Mouse (Mus musculus): ENCODE results near the gene P2rx5. TPM values are rescaled to one million over a fixed set of nuclear protein-coding genes. Genes with fewer than 3 reads are reported as not detected.

The P2rx5 gene
- polyA plus RNA-seq, 1 experiment: 0.42 TPM

DNA sequence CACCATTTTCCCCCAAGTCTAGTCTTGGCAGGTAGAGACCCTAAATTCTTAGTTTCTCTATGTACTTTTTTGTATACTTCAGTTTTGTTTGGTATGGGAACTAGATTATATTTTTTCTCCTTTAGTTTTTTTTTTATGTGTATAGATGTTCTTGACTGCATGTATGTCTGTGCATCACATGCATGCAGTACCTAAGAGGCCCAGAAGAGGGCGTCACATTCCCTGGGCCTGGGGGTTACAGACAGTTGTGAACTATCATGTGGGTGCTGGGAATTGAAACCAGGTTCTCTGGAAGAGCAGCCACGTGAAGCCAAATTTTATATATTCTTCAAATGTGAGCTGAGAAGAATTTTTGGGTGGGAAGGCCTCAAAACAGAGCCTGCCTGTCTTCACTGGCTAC, 59.5 kb downstream of the P2rx5 start:
- H3K36me3 ChIP-seq (ENCODE audit: control insufficient read depth, insufficient read depth, low read length, poor library complexity, severe bottlenecking): no peaks in the 10 kb centered on the region
- H3K9me3 ChIP-seq (replicated peaks; ENCODE audit: control insufficient read depth, insufficient read depth, low read length, poor library complexity, severe bottlenecking): no peaks in the 10 kb centered on the region
- H3K4me3 ChIP-seq (ENCODE audit: low read depth, low read length): no peak overlapping the region
- no peaks in the 10 kb centered on the region for H3K27me3 ChIP-seq (ENCODE audit: control insufficient read depth, insufficient read depth, low read length, poor library complexity, severe bottlenecking)
- no peak for TF ChIP-seq POLR2A (IDR thresholded peaks at IDR 0.05; ENCODE audit: insufficient read depth, low read length)
- peak; percentile 14 for TF ChIP-seq CTCF (IDR thresholded peaks at IDR 0.05; ENCODE audit: low read depth, low read length)
- H3K9ac ChIP-seq (ENCODE audit: low read depth, poor library complexity, severe bottlenecking): no peak overlapping the region
- H3K4me1 ChIP-seq (ENCODE audit: control insufficient read depth, insufficient read depth, low read length): no peaks in the 10 kb centered on the region
- H3K27ac ChIP-seq (ENCODE audit: insufficient read depth, low read length): no peak overlapping the region

DNA sequence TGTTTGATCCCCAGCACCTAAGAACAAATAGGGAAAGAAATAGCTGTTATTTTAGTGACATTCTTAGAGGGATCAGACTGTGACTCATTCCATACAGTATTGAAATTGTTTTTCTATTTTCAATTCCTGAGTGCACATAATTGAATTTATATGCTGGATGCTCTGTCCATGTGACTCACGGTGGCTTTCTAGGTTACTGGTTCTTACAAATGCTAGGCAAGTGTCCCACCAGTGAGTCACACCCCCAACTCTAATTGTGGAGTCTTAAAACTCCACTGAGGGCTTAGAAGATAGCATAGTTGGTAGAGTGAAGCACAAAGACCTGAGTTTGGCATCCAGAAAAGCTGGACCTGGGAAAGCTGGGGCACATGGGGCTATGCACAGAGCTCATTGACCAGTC, 60.4 kb downstream of the P2rx5 start:
- H3K4me3 ChIP-seq (ENCODE audit: low read depth, low read length): no peak overlapping the region
- TF ChIP-seq POLR2A (IDR thresholded peaks at IDR 0.05; ENCODE audit: insufficient read depth, low read length) (no peak), CTCF (IDR thresholded peaks at IDR 0.05; ENCODE audit: low read depth, low read length) (no peak), EP300 (IDR thresholded peaks at IDR 0.05; ENCODE audit: insufficient read depth, low read depth, low read length) (no peak)
- H3K27me3 ChIP-seq (ENCODE audit: control insufficient read depth, insufficient read depth, low read length, poor library complexity, severe bottlenecking): no peaks in the 10 kb centered on the region
- H3K9me3 ChIP-seq (replicated peaks; ENCODE audit: control insufficient read depth, insufficient read depth, low read length, poor library complexity, severe bottlenecking): no peaks in the 10 kb centered on the region
- no peak overlapping the region for H3K9ac ChIP-seq (ENCODE audit: low read depth, poor library complexity, severe bottlenecking)
- H3K4me1 ChIP-seq (ENCODE audit: control insufficient read depth, insufficient read depth, low read length): no peaks in the 10 kb centered on the region
- H3K27ac ChIP-seq (ENCODE audit: insufficient read depth, low read length): no peak overlapping the region
- no peaks in the 10 kb centered on the region for H3K36me3 ChIP-seq (ENCODE audit: control insufficient read depth, insufficient read depth, low read length, poor library complexity, severe bottlenecking)

Other genes starting within 250 kb of the P2rx5 start
- gene Atp2a3, start 199.3 kb upstream of the P2rx5 start, polyA plus RNA-seq (2011; ENCODE audit: insufficient read depth, insufficient read length, low read depth, missing spikeins): 3.6 and 3.7 TPM in 2 replicates
- gene P2rx1, start 161.3 kb upstream of the P2rx5 start, polyA plus RNA-seq (2011; ENCODE audit: insufficient read depth, insufficient read length, low read depth, missing spikeins): not detected in 2 replicates
- 3.0 and 3.1 TPM in 2 replicates for gene Camkk1, start 141.4 kb upstream of the P2rx5 start, polyA plus RNA-seq (2011; ENCODE audit: insufficient read depth, insufficient read length, low read depth, missing spikeins)
- 17.9 TPM in 2 replicates for gene Ncbp3, start 112.6 kb upstream of the P2rx5 start, polyA plus RNA-seq (2011; ENCODE audit: insufficient read depth, insufficient read length, low read depth, missing spikeins)
- gene Itgae, start 69.8 kb upstream of the P2rx5 start, polyA plus RNA-seq (2011; ENCODE audit: insufficient read depth, insufficient read length, low read depth, missing spikeins): 0.29 and 0.78 TPM in 2 replicates
- gene Haspin, start 22.1 kb upstream of the P2rx5 start, polyA plus RNA-seq (2011; ENCODE audit: insufficient read depth, insufficient read length, low read depth, missing spikeins): 13.0 and 14.0 TPM in 2 replicates
- 51.9 TPM in 2 replicates for gene Emc6, start 16.6 kb downstream of the P2rx5 start, polyA plus RNA-seq (2011; ENCODE audit: insufficient read depth, insufficient read length, low read depth, missing spikeins)
- 36.2 and 37.1 TPM in 2 replicates for gene Tax1bp3, start 16.7 kb downstream of the P2rx5 start, polyA plus RNA-seq (2011; ENCODE audit: insufficient read depth, insufficient read length, low read depth, missing spikeins)
- gene Ctns, start 38.6 kb downstream of the P2rx5 start, polyA plus RNA-seq (2011; ENCODE audit: insufficient read depth, insufficient read length, low read depth, missing spikeins): 15.3 and 15.4 TPM in 2 replicates
- gene Shpk, start 39.0 kb downstream of the P2rx5 start, polyA plus RNA-seq (2011; ENCODE audit: insufficient read depth, insufficient read length, low read depth, missing spikeins): 0.93 and 0.94 TPM in 2 replicates
- not detected in 2 replicates for gene Trpv1, start 73.9 kb downstream of the P2rx5 start, polyA plus RNA-seq (2011; ENCODE audit: insufficient read depth, insufficient read length, low read depth, missing spikeins)
- 0.11 TPM in 1 of 2 replicates, not detected in the other for gene Trpv3, start 107.0 kb downstream of the P2rx5 start, polyA plus RNA-seq (2011; ENCODE audit: insufficient read depth, insufficient read length, low read depth, missing spikeins)
- 2.1 and 3.7 TPM in 2 replicates for gene Aspa, start 169.2 kb downstream of the P2rx5 start, polyA plus RNA-seq (2011; ENCODE audit: insufficient read depth, insufficient read length, low read depth, missing spikeins)
- gene Gm49340, start 169.3 kb downstream of the P2rx5 start, polyA plus RNA-seq (2011; ENCODE audit: insufficient read depth, insufficient read length, low read depth, missing spikeins): not detected in 2 replicates
- gene Spata22, start 169.3 kb downstream of the P2rx5 start, polyA plus RNA-seq (2011; ENCODE audit: insufficient read depth, insufficient read length, low read depth, missing spikeins): 2.2 and 3.0 TPM in 2 replicates
- gene Olfr20, start 190.4 kb downstream of the P2rx5 start, polyA plus RNA-seq (2011; ENCODE audit: insufficient read depth, insufficient read length, low read depth, missing spikeins): not detected in 2 replicates
- not detected in 2 replicates for gene Olfr376, start 210.8 kb downstream of the P2rx5 start, polyA plus RNA-seq (2011; ENCODE audit: insufficient read depth, insufficient read length, low read depth, missing spikeins)
- not detected in 2 replicates for gene Olfr1, start 239.2 kb downstream of the P2rx5 start, polyA plus RNA-seq (2011; ENCODE audit: insufficient read depth, insufficient read length, low read depth, missing spikeins)